Mouse (Mus musculus) thymus, adult 2 months (tissue): Measurements from ENCODE around the gene Sufu. TPM values are rescaled to one million over a fixed set of nuclear protein-coding genes. Genes with fewer than 3 reads are reported as not detected.

Experiments
- DNase-seq: peaks from one replicate; pipeline ENCODE4 v3.0.0; 2021
- H3K27ac ChIP-seq: fragments of 200-500 bp; 2 replicates; pipeline ENCODE4 v1.5.1; 2012; ENCODE audit warnings: low read length, control low read depth; ENCODE audit not compliant: control insufficient read depth, insufficient read depth
- H3K27me3 ChIP-seq: fragments of 200-500 bp; 2 replicates; pipeline ENCODE4 v1.6.1; 2012; ENCODE audit warnings: mild to moderate bottlenecking, low read length, moderate library complexity, mixed read lengths; ENCODE audit not compliant: control insufficient read depth, insufficient read depth
- H3K36me3 ChIP-seq: fragments of 200-500 bp; 2 replicates; pipeline ENCODE4 v1.6.1; 2012; ENCODE audit warnings: mild to moderate bottlenecking, low read length, moderate library complexity; ENCODE audit not compliant: control insufficient read depth, insufficient read depth
- H3K4me1 ChIP-seq: fragments of 200-500 bp; replicated peaks from 2 replicates; pipeline ENCODE4 v1.6.1; 2012; ENCODE audit warnings: low read length; ENCODE audit not compliant: control insufficient read depth, insufficient read depth
- H3K4me3 ChIP-seq: fragments of 200-500 bp; 2 replicates; pipeline ENCODE4 v1.5.1; 2012; ENCODE audit warnings: mild to moderate bottlenecking, low read length, control low read depth, moderate library complexity; ENCODE audit not compliant: control insufficient read depth, insufficient read depth
- CTCF ChIP-seq: fragments of 200-500 bp; IDR thresholded peaks from 2 replicates; pipeline ENCODE4 v1.5.1; 2012; ENCODE audit warnings: mild to moderate bottlenecking, control low read depth, low read length, moderate library complexity, borderline replicate concordance; ENCODE audit not compliant: control insufficient read depth, poor library complexity, insufficient read depth; ENCODE audit errors: extremely low read depth
- POLR2A ChIP-seq: fragments of 200-500 bp; IDR thresholded peaks from 2 replicates; pipeline ENCODE4 v1.6.1; 2012; ENCODE audit warnings: mild to moderate bottlenecking, low read length, control low read depth, moderate library complexity; ENCODE audit not compliant: control insufficient read depth, poor library complexity, insufficient read depth; ENCODE audit errors: extremely low read depth
- WGBS: fragments of 180-500 bp; shearing (Covaris S2); methylation state at CpG from one replicate; pipeline ENCODE4 v1.1.7; 2018; 5-methylcytosine and 5-hydroxymethylcytosine counted together
- polyA plus RNA-seq: library from polyadenylated mRNA; depleted of rRNA; stranded (reverse); fragments of >200 nt; gene quantifications from 2 replicates; pipeline ENCODE4 v1.2.3, GENCODE M21; 2012

The Sufu gene
- polyA plus RNA-seq, 1 experiment, result 31.3 TPM

DNA sequence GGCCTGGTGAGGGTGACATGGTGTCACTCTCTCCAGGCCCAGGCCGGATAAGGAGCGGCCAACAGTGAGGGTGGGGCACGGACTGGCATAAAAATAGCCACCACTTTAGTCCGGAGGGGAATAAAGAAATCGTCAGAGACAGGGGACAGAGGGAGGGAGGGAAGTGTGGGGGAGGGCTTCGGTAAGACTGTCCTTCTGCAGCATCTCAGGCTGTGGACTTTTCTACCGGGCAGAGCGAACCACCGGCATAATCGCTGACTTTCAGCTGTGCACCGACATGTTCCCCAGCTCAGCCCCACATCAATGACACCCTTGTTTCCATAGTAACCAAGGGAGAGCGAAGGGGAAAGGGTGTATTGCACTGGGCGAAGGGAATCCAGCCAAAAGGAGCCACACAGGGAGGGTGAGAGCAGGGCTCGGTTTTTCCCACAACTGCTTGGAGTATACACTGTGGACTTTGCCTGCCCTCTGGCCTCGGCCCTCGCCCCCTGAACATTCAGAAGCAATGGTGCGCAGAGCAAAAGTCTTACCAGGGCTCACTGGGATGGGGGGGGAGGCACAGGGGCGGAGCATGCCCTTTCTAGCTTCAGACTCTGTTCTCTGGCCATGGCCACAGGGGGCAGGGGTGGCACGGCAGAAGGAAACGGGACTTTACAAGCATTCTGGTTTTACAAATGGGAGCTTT lies 132.0 kb downstream of the Sufu start:
- 3% methylated on average over 20 of the region's 20 CpGs for WGBS
- Histone ChIP-seq H3K27ac (peak overlapping the region; percentile 53), H3K27me3 (no peaks in the 10 kb centered on the region), H3K4me1 (peaks cover 85% of the 10 kb centered on the region), H3K36me3 (no peaks in the 10 kb centered on the region), H3K4me3 (peak overlapping the region; percentile 51)
- TF ChIP-seq POLR2A (no peak), CTCF (0 out of 2 replicates have a peak, but pooled peaks have one; percentile 7)
- DNase-seq, result peak; percentile 75

DNA sequence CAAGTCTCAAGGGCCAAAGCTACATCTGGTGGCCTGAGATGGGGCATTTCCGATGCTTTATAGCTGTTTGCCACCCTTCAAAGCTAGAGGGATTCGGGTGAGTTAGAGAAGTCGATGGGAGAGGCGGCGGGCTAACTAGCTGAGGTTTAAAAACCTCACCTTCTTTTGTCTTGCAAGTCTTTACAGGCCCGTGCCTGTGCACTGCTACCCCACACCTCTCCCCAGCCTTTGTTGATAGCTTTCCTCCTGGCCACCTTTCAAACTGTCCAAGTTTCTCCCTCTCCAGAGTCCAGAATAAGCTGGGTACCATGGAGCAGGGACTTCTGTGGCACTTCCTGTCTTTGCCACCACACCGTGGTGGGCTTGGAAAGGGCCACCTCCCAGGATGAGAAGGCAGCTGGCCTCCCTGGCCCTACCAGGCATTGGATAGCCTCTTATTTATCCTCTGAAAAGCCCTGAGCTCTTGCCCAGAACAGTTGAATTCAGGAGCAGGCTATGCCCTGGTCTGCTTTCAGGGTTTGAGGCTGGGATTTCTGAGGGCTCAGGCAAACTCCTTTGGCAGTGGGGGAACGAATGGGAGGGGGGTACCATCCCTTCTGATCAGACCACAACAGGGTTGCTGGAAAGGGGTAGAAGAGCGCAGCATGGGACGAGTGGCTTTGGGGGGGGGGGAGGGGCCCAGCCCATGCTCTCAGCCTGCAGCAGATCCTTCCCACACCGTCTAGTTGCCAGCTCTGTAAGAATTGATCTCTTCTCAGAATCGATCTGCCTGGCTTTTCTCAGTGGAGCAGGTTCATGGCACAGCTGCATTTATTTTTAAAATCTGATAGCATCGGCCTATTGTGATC lies 133.1 kb downstream of the Sufu start:
- H3K4me1 ChIP-seq, result peaks cover 73% of the 10 kb centered on the region

DNA sequence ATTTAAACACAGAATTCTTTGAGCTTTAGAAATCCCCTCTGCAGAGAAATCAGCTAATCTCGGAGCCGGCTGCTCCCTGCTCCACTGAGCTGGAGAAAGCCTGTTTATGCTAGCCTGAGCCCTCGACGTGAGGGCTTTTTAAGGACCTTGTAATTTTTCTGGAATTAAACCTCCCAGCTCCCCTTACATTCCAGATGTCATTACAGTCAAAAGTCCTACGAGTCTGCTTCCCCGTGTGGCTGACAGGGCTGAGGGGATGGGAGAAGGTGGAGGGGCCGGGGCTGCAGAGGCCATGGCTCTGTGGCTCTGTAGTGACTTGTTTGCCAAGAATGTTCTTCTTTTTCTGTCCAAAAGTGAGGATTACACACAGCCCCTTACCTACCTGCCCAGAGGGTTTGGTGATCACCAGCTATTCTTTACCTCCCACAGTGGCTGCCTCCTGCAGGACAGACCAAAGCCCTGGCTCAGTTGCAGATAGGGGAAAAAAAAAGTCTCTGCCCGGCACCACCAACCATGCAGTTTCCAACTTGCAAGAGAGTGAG lies 133.8 kb downstream of the Sufu start:
- H3K36me3 ChIP-seq, result no peaks in the 10 kb centered on the region
- DNase-seq, result no peak
- H3K4me3 ChIP-seq, result no peak overlapping the region
- no peak overlapping the region for H3K27ac ChIP-seq
- no peaks in the 10 kb centered on the region for H3K27me3 ChIP-seq
- H3K4me1 ChIP-seq, result peaks cover 68% of the 10 kb centered on the region
- TF ChIP-seq CTCF (no peak), POLR2A (no peak)
- 95% methylated on average over 8 of the region's 8 CpGs for WGBS

More for the DNA sequence above, 133.1 kb downstream of the Sufu start:
- Histone ChIP-seq H3K36me3 (no peaks in the 10 kb centered on the region), H3K27ac (peak overlapping the region; percentile 32; the same call in 1 of the 2 replicates), H3K4me3 (no peak overlapping the region), H3K27me3 (no peaks in the 10 kb centered on the region)
- TF ChIP-seq POLR2A (no peak), CTCF (no peak)
- 57% methylated on average over 13 of the region's 13 CpGs for WGBS
- no peak for DNase-seq

DNA sequence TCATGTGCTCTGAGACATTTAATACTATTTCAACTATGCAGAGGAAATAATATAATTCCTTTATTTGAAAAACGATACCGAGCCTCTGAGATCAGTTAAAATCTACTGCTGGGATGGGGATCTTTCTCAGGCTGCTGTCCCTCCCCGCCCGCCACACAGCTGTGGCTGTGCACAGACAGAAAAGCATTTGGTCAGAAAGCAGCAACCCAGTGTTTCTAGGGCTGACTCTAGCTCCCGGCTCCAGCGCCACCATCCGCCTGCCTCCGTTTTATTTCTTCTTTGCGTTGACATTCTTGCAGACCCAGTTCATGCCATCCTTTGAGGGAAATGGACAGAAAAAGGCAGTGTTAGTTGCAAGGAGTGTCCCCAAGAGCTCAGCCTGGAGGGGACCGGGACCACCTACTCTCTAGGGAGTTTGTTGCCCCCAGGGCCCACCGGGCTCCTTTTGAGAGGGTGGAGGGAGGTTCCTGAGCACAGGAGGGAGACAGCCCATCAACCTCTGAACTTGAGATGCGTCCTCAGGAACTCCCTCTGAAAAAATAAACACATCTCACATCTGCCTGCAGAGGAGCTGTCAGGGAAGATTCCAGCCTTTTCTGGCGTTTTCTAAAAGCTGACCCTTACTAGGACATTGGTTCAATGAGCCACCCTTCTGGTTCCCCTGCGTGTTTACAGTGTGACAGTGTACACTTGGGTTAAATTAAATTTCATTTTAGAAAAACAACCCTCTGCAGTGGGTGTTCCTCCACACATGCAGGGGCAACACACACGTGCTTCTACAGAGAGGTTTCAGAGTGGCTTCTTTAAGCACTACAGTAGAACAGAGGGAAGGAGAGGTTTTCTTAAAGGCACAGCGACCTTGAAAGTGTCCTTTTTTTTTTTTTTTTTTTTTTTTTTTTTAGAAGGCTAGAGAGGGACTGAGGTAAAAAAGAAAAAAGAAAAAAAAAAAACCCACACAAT lies 134.7 kb downstream of the Sufu start:
- Histone ChIP-seq H3K36me3 (no peaks in the 10 kb centered on the region), H3K27me3 (no peaks in the 10 kb centered on the region), H3K4me3 (no peak overlapping the region), H3K4me1 (peaks cover 60% of the 10 kb centered on the region), H3K27ac (peak overlapping the region; percentile 26; the same call in 1 of the 2 replicates)
- DNase-seq, result no peak
- WGBS, result 66% methylated on average over 16 of the region's 16 CpGs
- TF ChIP-seq POLR2A, result no peak

- no peaks in the 10 kb centered on the region for H3K27me3 ChIP-seq
- H3K4me1 ChIP-seq, result peaks cover 59% of the 10 kb centered on the region
- peak; percentile 44 for DNase-seq
- H3K4me3 ChIP-seq, result no peak overlapping the region
- H3K27ac ChIP-seq, result peak overlapping the region; percentile 62
- WGBS, result 28% methylated on average over 10 of the region's 10 CpGs
- H3K36me3 ChIP-seq, result no peaks in the 10 kb centered on the region
- TF ChIP-seq CTCF (no peak), POLR2A (no peak)
Measured at GRCm38 (mm10) chr19:46532031-46532688, 135.5 kb downstream of the Sufu start.
